Mouse (Mus musculus): ENCODE data around the gene Ccrl2. TPM values are rescaled to one million over a fixed set of nuclear protein-coding genes. Genes with fewer than 3 reads are reported as not detected.

The Ccrl2 gene
- polyA plus RNA-seq, 1 experiment from 2014 or later, result 15.7 TPM

GRCm38 (mm10) chr9:111055800-111056518, 1.4 kb downstream of the Ccrl2 start:
- Histone ChIP-seq H3K9ac (ENCODE audit: low read depth, low read length) (peak overlapping the region; percentile 86), H3K4me1 (ENCODE audit: control insufficient read depth, low read depth, low read length) (peaks cover 38% of the 10 kb centered on the region), H3K27me3 (ENCODE audit: control insufficient read depth, insufficient read depth, low read depth, low read length) (no peaks in the 10 kb centered on the region), H3K36me3 (ENCODE audit: control insufficient read depth, insufficient read depth) (peaks cover 5% of the 10 kb centered on the region; the same call in 1 of the 2 replicates), H3K27ac (ENCODE audit: low read length) (peak overlapping the region; percentile 100), H3K4me2 (ENCODE audit: low read depth, low read length) (peak overlapping the region; percentile 76), H3K9me3 (replicated peaks; ENCODE audit: control insufficient read depth, low read length) (no peaks in the 10 kb centered on the region), H3K4me3 (ENCODE audit: low read depth, low read length) (peak overlapping the region; percentile 80)
- 35% methylated on average over 29 of the region's 29 CpGs for WGBS (ENCODE audit: insufficient replicate concordance)
- ATAC-seq (ENCODE audit: low read depth), result no peak

GRCm38 (mm10) chr9:111054923-111055322, 2.4 kb downstream of the Ccrl2 start:
- no peaks in the 10 kb centered on the region for H3K27me3 ChIP-seq (ENCODE audit: control insufficient read depth, insufficient read depth, low read depth, low read length)
- WGBS (ENCODE audit: insufficient replicate concordance), result 82% methylated on average over 9 of the region's 9 CpGs
- H3K27ac ChIP-seq (ENCODE audit: low read length), result no peak overlapping the region
- peak overlapping the region; percentile 76 for H3K4me2 ChIP-seq (ENCODE audit: low read depth, low read length)
- H3K9me3 ChIP-seq (replicated peaks; ENCODE audit: control insufficient read depth, low read length), result no peaks in the 10 kb centered on the region
- peaks cover 5% of the 10 kb centered on the region; the same call in 1 of the 2 replicates for H3K36me3 ChIP-seq (ENCODE audit: control insufficient read depth, insufficient read depth)
- H3K9ac ChIP-seq (ENCODE audit: low read depth, low read length), result peak overlapping the region; percentile 2; the same call in 1 of the 2 replicates
- H3K4me1 ChIP-seq (ENCODE audit: control insufficient read depth, low read depth, low read length), result peaks cover 38% of the 10 kb centered on the region
- ATAC-seq (ENCODE audit: low read depth), result no peak
- H3K4me3 ChIP-seq (ENCODE audit: low read depth, low read length), result peak overlapping the region; percentile 80

GRCm38 (mm10) chr9:111048452-111048851, 8.9 kb downstream of the Ccrl2 start:
- Histone ChIP-seq H3K4me2 (ENCODE audit: low read depth, low read length) (no peak overlapping the region), H3K4me1 (ENCODE audit: control insufficient read depth, low read depth, low read length) (no peaks in the 10 kb centered on the region; the same call in 1 of the 2 replicates), H3K4me3 (ENCODE audit: low read depth, low read length) (no peak overlapping the region), H3K9ac (ENCODE audit: low read depth, low read length) (no peak overlapping the region), H3K36me3 (ENCODE audit: control insufficient read depth, insufficient read depth) (no peaks in the 10 kb centered on the region; the same call in 1 of the 2 replicates), H3K27me3 (ENCODE audit: control insufficient read depth, insufficient read depth, low read depth, low read length) (no peaks in the 10 kb centered on the region), H3K9me3 (replicated peaks; ENCODE audit: control insufficient read depth, low read length) (no peaks in the 10 kb centered on the region), H3K27ac (ENCODE audit: low read length) (no peak overlapping the region)
- 64% methylated on average over 3 of the region's 3 CpGs for WGBS (ENCODE audit: insufficient replicate concordance)
- no peak for ATAC-seq (ENCODE audit: low read depth)

GRCm38 (mm10) chr9:111047266-111047665, 10.1 kb downstream of the Ccrl2 start:
- WGBS (ENCODE audit: insufficient replicate concordance), result 67% methylated on average over 5 of the region's 5 CpGs
- Histone ChIP-seq H3K27me3 (ENCODE audit: control insufficient read depth, insufficient read depth, low read depth, low read length) (no peaks in the 10 kb centered on the region), H3K9me3 (replicated peaks; ENCODE audit: control insufficient read depth, low read length) (no peaks in the 10 kb centered on the region), H3K4me2 (ENCODE audit: low read depth, low read length) (no peak overlapping the region), H3K9ac (ENCODE audit: low read depth, low read length) (no peak overlapping the region), H3K4me1 (ENCODE audit: control insufficient read depth, low read depth, low read length) (no peaks in the 10 kb centered on the region; the same call in 1 of the 2 replicates), H3K4me3 (ENCODE audit: low read depth, low read length) (no peak overlapping the region), H3K27ac (ENCODE audit: low read length) (no peak overlapping the region), H3K36me3 (ENCODE audit: control insufficient read depth, insufficient read depth) (no peaks in the 10 kb centered on the region)
- ATAC-seq (ENCODE audit: low read depth), result no peak

- Histone ChIP-seq H3K36me3 (ENCODE audit: control insufficient read depth, insufficient read depth) (no peaks in the 10 kb centered on the region), H3K9me3 (replicated peaks; ENCODE audit: control insufficient read depth, low read length) (no peaks in the 10 kb centered on the region), H3K9ac (ENCODE audit: low read depth, low read length) (no peak overlapping the region), H3K4me2 (ENCODE audit: low read depth, low read length) (no peak overlapping the region), H3K4me1 (ENCODE audit: control insufficient read depth, low read depth, low read length) (no peaks in the 10 kb centered on the region; the same call in 1 of the 2 replicates), H3K27me3 (ENCODE audit: control insufficient read depth, insufficient read depth, low read depth, low read length) (no peaks in the 10 kb centered on the region), H3K27ac (ENCODE audit: low read length) (peak overlapping the region; percentile 20; the same call in 1 of the 2 replicates), H3K4me3 (ENCODE audit: low read depth, low read length) (no peak overlapping the region)
- ATAC-seq (ENCODE audit: low read depth), result peak; percentile 46; the same call in 1 of the 2 replicates
- 21% methylated on average over 3 of the region's 3 CpGs for WGBS (ENCODE audit: insufficient replicate concordance)
Observed at GRCm38 (mm10) chr9:111046222-111046621, 11.1 kb downstream of the Ccrl2 start.

- H3K36me3 ChIP-seq (ENCODE audit: control insufficient read depth, insufficient read depth), result no peaks in the 10 kb centered on the region
- no peaks in the 10 kb centered on the region; the same call in 1 of the 2 replicates for H3K4me1 ChIP-seq (ENCODE audit: control insufficient read depth, low read depth, low read length)
- ATAC-seq (ENCODE audit: low read depth), result no peak
- H3K9ac ChIP-seq (ENCODE audit: low read depth, low read length), result no peak overlapping the region
- no peaks in the 10 kb centered on the region for H3K9me3 ChIP-seq (replicated peaks; ENCODE audit: control insufficient read depth, low read length)
- no peak overlapping the region for H3K27ac ChIP-seq (ENCODE audit: low read length)
- 61% methylated on average over 5 of the region's 5 CpGs for WGBS (ENCODE audit: insufficient replicate concordance)
- no peak overlapping the region for H3K4me3 ChIP-seq (ENCODE audit: low read depth, low read length)
- H3K4me2 ChIP-seq (ENCODE audit: low read depth, low read length), result no peak overlapping the region
- no peaks in the 10 kb centered on the region for H3K27me3 ChIP-seq (ENCODE audit: control insufficient read depth, insufficient read depth, low read depth, low read length)
Observed at GRCm38 (mm10) chr9:111042266-111042665, 15.1 kb downstream of the Ccrl2 start.

GRCm38 (mm10) chr9:111039966-111040365, 17.4 kb downstream of the Ccrl2 start:
- no peaks in the 10 kb centered on the region for H3K9me3 ChIP-seq (replicated peaks; ENCODE audit: control insufficient read depth, low read length)
- no peak for ATAC-seq (ENCODE audit: low read depth)
- H3K9ac ChIP-seq (ENCODE audit: low read depth, low read length), result no peak overlapping the region
- H3K36me3 ChIP-seq (ENCODE audit: control insufficient read depth, insufficient read depth), result no peaks in the 10 kb centered on the region
- no peak overlapping the region for H3K4me2 ChIP-seq (ENCODE audit: low read depth, low read length)
- H3K27me3 ChIP-seq (ENCODE audit: control insufficient read depth, insufficient read depth, low read depth, low read length), result no peaks in the 10 kb centered on the region
- H3K27ac ChIP-seq (ENCODE audit: low read length), result no peak overlapping the region
- H3K4me1 ChIP-seq (ENCODE audit: control insufficient read depth, low read depth, low read length), result no peaks in the 10 kb centered on the region; the same call in 1 of the 2 replicates
- 54% methylated on average over 4 of the region's 4 CpGs for WGBS (ENCODE audit: insufficient replicate concordance)
- H3K4me3 ChIP-seq (ENCODE audit: low read depth, low read length), result no peak overlapping the region

GRCm38 (mm10) chr9:111033717-111034116, 23.6 kb downstream of the Ccrl2 start:
- ATAC-seq (ENCODE audit: low read depth), result no peak

GRCm38 (mm10) chr9:111026791-111027190, 30.5 kb downstream of the Ccrl2 start:
- no peaks in the 10 kb centered on the region for H3K36me3 ChIP-seq (ENCODE audit: control insufficient read depth, insufficient read depth)

More at GRCm38 (mm10) chr9:111033717-111034116, 23.6 kb downstream of the Ccrl2 start:
- H3K9me3 ChIP-seq (replicated peaks; ENCODE audit: control insufficient read depth, low read length), result no peaks in the 10 kb centered on the region
- 48% methylated on average over 4 of the region's 4 CpGs for WGBS (ENCODE audit: insufficient replicate concordance)
- H3K9ac ChIP-seq (ENCODE audit: low read depth, low read length), result no peak overlapping the region
- no peak overlapping the region for H3K4me3 ChIP-seq (ENCODE audit: low read depth, low read length)
- no peaks in the 10 kb centered on the region for H3K36me3 ChIP-seq (ENCODE audit: control insufficient read depth, insufficient read depth)
- H3K4me1 ChIP-seq (ENCODE audit: control insufficient read depth, low read depth, low read length), result no peaks in the 10 kb centered on the region; the same call in 1 of the 2 replicates
- no peak overlapping the region for H3K27ac ChIP-seq (ENCODE audit: low read length)
- H3K4me2 ChIP-seq (ENCODE audit: low read depth, low read length), result no peak overlapping the region
- no peaks in the 10 kb centered on the region for H3K27me3 ChIP-seq (ENCODE audit: control insufficient read depth, insufficient read depth, low read depth, low read length)

More at GRCm38 (mm10) chr9:111026791-111027190, 30.5 kb downstream of the Ccrl2 start:
- Histone ChIP-seq H3K4me3 (ENCODE audit: low read depth, low read length) (no peak overlapping the region), H3K9me3 (replicated peaks; ENCODE audit: control insufficient read depth, low read length) (no peaks in the 10 kb centered on the region), H3K9ac (ENCODE audit: low read depth, low read length) (no peak overlapping the region), H3K27ac (ENCODE audit: low read length) (no peak overlapping the region), H3K27me3 (ENCODE audit: control insufficient read depth, insufficient read depth, low read depth, low read length) (no peaks in the 10 kb centered on the region), H3K4me1 (ENCODE audit: control insufficient read depth, low read depth, low read length) (no peaks in the 10 kb centered on the region), H3K4me2 (ENCODE audit: low read depth, low read length) (no peak overlapping the region)
- 55% methylated on average over 10 of the region's 10 CpGs for WGBS (ENCODE audit: insufficient replicate concordance)
- ATAC-seq (ENCODE audit: low read depth), result no peak

Measured in liver, embryonic 16.5 days (tissue).